Mouse (Mus musculus) thymus, adult 2 months (tissue): Measurements from ENCODE around the gene Rnasek. TPM values are rescaled to one million over a fixed set of nuclear protein-coding genes. Genes with fewer than 3 reads are reported as not detected.
A peak's percentile ranks its signal among the peaks of the same experiment; 100 is the strongest.

Experiments used
- DNase-seq: peaks from one replicate; pipeline ENCODE4 v3.0.0; 2021
- H3K27ac ChIP-seq: fragments of 200-500 bp; 2 replicates; pipeline ENCODE4 v1.5.1; 2012; ENCODE audit warnings: low read length, control low read depth; ENCODE audit not compliant: control insufficient read depth, insufficient read depth
- H3K27me3 ChIP-seq: fragments of 200-500 bp; 2 replicates; pipeline ENCODE4 v1.6.1; 2012; ENCODE audit warnings: mild to moderate bottlenecking, low read length, moderate library complexity, mixed read lengths; ENCODE audit not compliant: control insufficient read depth, insufficient read depth
- H3K36me3 ChIP-seq: fragments of 200-500 bp; 2 replicates; pipeline ENCODE4 v1.6.1; 2012; ENCODE audit warnings: mild to moderate bottlenecking, low read length, moderate library complexity; ENCODE audit not compliant: control insufficient read depth, insufficient read depth
- H3K4me1 ChIP-seq: fragments of 200-500 bp; replicated peaks from 2 replicates; pipeline ENCODE4 v1.6.1; 2012; ENCODE audit warnings: low read length; ENCODE audit not compliant: control insufficient read depth, insufficient read depth
- H3K4me3 ChIP-seq: fragments of 200-500 bp; 2 replicates; pipeline ENCODE4 v1.5.1; 2012; ENCODE audit warnings: mild to moderate bottlenecking, low read length, control low read depth, moderate library complexity; ENCODE audit not compliant: control insufficient read depth, insufficient read depth
- CTCF ChIP-seq: fragments of 200-500 bp; IDR thresholded peaks from 2 replicates; pipeline ENCODE4 v1.5.1; 2012; ENCODE audit warnings: mild to moderate bottlenecking, control low read depth, low read length, moderate library complexity, borderline replicate concordance; ENCODE audit not compliant: control insufficient read depth, poor library complexity, insufficient read depth; ENCODE audit errors: extremely low read depth
- POLR2A ChIP-seq: fragments of 200-500 bp; IDR thresholded peaks from 2 replicates; pipeline ENCODE4 v1.6.1; 2012; ENCODE audit warnings: mild to moderate bottlenecking, low read length, control low read depth, moderate library complexity; ENCODE audit not compliant: control insufficient read depth, poor library complexity, insufficient read depth; ENCODE audit errors: extremely low read depth
- WGBS: fragments of 180-500 bp; shearing (Covaris S2); methylation state at CpG from one replicate; pipeline ENCODE4 v1.1.7; 2018; 5-methylcytosine and 5-hydroxymethylcytosine counted together
- polyA plus RNA-seq: library from polyadenylated mRNA; depleted of rRNA; stranded (reverse); fragments of >200 nt; gene quantifications from 2 replicates; pipeline ENCODE4 v1.2.3, GENCODE M21; 2012; rRNA removed

Gene Rnasek
- polyA plus RNA-seq: 173 and 186 TPM in 2 replicates

- peaks cover 21% of the 10 kb centered on the region for H3K4me1 ChIP-seq
- TF ChIP-seq POLR2A: no peak
- no peak for TF ChIP-seq CTCF
- DNase-seq: peak; percentile 77
These were observed at the start of gene Rnasek, which contains the start of gene Gm21988 for GRCm38 (mm10) chr11:70239541-70240279. TSS of gene Rnasek (minus strand) at chr11:70239842. TSS of gene Gm21988 (minus strand) at chr11:70239830.

GRCm38 (mm10) chr11:70289236-70289635, 49.6 kb upstream of the Rnasek start:
- TF ChIP-seq CTCF (no peak), POLR2A (no peak)
- 65% methylated on average over 6 of the region's 6 CpGs for WGBS
- Histone ChIP-seq H3K36me3 (no peaks in the 10 kb centered on the region), H3K27ac (no peak overlapping the region), H3K4me3 (no peak overlapping the region), H3K27me3 (no peaks in the 10 kb centered on the region), H3K4me1 (peaks cover 45% of the 10 kb centered on the region)
- no peak for DNase-seq

More at GRCm38 (mm10) chr11:70239541-70240279, at the start of gene Rnasek, which contains the start of gene Gm21988:
- Histone ChIP-seq H3K27me3 (no peaks in the 10 kb centered on the region), H3K4me3 (peak within 1 kb of the TSS; percentile 96), H3K27ac (peak within 1 kb of the TSS; percentile 76), H3K36me3 (no peaks in the 10 kb centered on the region)
- 1% methylated on average over 32 of the region's 35 CpGs for WGBS

GRCm38 (mm10) chr11:70288102-70288501, 48.5 kb upstream of the Rnasek start:
- no peak overlapping the region for H3K27ac ChIP-seq
- no peaks in the 10 kb centered on the region for H3K27me3 ChIP-seq
- TF ChIP-seq CTCF (no peak), POLR2A (no peak)
- peaks cover 49% of the 10 kb centered on the region for H3K4me1 ChIP-seq
- H3K36me3 ChIP-seq: no peaks in the 10 kb centered on the region
- WGBS: 95% methylated on average over 10 of the region's 10 CpGs
- no peak for DNase-seq
- no peak overlapping the region for H3K4me3 ChIP-seq

GRCm38 (mm10) chr11:70285686-70286085, 46.0 kb upstream of the Rnasek start:
- TF ChIP-seq CTCF (no peak), POLR2A (no peak)
- Histone ChIP-seq H3K36me3 (no peaks in the 10 kb centered on the region), H3K27ac (peak overlapping the region; percentile 84), H3K27me3 (no peaks in the 10 kb centered on the region), H3K4me1 (peaks cover 43% of the 10 kb centered on the region), H3K4me3 (no peak overlapping the region)
- 5% methylated on average over 5 of the region's 5 CpGs for WGBS
- peak; percentile 56 for DNase-seq

- Histone ChIP-seq H3K27ac (no peak overlapping the region), H3K4me3 (no peak overlapping the region), H3K27me3 (no peaks in the 10 kb centered on the region), H3K36me3 (no peaks in the 10 kb centered on the region), H3K4me1 (peaks cover 47% of the 10 kb centered on the region)
- DNase-seq: no peak
- WGBS: 7% methylated on average over 3 of the region's 3 CpGs
- TF ChIP-seq POLR2A (no peak), CTCF (no peak)
These were observed 45.1 kb upstream of the Rnasek start for GRCm38 (mm10) chr11:70284757-70285156.

- no peaks in the 10 kb centered on the region for H3K36me3 ChIP-seq
- no peaks in the 10 kb centered on the region for H3K27me3 ChIP-seq
- no peak for DNase-seq
- no peak overlapping the region for H3K27ac ChIP-seq
- H3K4me1 ChIP-seq: peaks cover 46% of the 10 kb centered on the region
- WGBS: 94% methylated on average over 4 of the region's 4 CpGs
- H3K4me3 ChIP-seq: no peak overlapping the region
- TF ChIP-seq CTCF (no peak), POLR2A (no peak)
These were observed 44.0 kb upstream of the Rnasek start for GRCm38 (mm10) chr11:70283666-70284065.
